Mouse (Mus musculus) spleen, adult 10 weeks (tissue): ENCODE measurements around the gene Prmt9. TPM values are rescaled to one million over a fixed set of nuclear protein-coding genes. Genes with fewer than 3 reads are reported as not detected.

Source experiments
- polyA plus RNA-seq: library from polyadenylated mRNA; stranded (reverse); fragments of 350-450 nt; fragmentation: Illumina TruSeq; extraction: RNeasy Lipid Tissue Mini Kit (QIAGEN cat#74804); gene quantifications from one replicate; pipeline ENCODE4 v1.2.3, GENCODE M21; 2015; ENCODE audit warnings: low replicate concordance; ENCODE audit not compliant: insufficient read depth

Gene Prmt9
- 31.3 TPM for polyA plus RNA-seq

GRCm38 (mm10) chr8:77549121-77549706 lies at the start of gene Prmt9:
Prmt9 (plus strand) TSS chr8:77549397.

GRCm38 (mm10) chr8:77517301-77518200 lies 31.6 kb upstream of the Prmt9 start, which contains the start of gene Arhgap10:
Arhgap10 (minus strand) TSS chr8:77517953.

DNA sequence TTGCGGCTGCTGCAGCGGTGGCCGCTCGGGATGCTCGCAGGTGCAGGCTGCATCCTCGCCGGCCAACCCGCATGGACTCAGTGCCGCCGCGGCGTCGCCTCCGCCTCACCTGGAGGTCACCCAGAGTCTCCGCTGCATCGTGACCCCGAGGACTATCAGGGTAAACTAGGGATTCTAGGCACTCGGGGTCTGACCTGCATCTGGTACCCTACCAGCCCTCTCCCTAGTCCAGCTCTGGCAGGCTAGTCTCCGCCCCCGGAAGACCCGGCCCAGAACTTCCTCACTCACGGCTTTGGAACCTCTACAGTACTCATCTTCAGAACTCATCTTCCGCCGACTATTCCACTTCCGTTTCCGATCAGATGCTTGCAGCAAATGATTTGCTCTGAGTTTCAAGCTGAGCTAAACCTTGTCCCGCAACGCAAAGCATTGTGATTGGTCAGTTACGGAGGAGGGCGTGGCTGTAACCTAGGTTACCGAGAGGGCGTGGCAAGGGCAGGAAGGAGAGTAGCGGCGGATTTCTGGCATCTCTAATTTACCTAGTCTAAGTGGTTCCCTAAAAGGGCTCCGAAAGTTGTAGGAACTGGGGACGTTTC lies 61.3 kb downstream of the Prmt9 start, which contains the start of gene Tmem184c:
Tmem184c (minus strand) TSS at position 325 of the 596 bp plus-strand sequence.

Other genes with a start within 250 kb of the Prmt9 start
- 8.1 TPM for gene Arhgap10, start 31.4 kb upstream of the Prmt9 start, polyA plus RNA-seq
- gene Tmem184c, start 61.3 kb downstream of the Prmt9 start, polyA plus RNA-seq = 51.5 TPM
- 4.7 TPM for gene Ednra, start 175.1 kb downstream of the Prmt9 start, polyA plus RNA-seq